Mouse (Mus musculus) liver, adult 2 months (tissue): ENCODE results near the gene Mlh3. TPM values are rescaled to one million over a fixed set of nuclear protein-coding genes. Genes with fewer than 3 reads are reported as not detected.

Experiments used
- DNase-seq: peaks from one replicate; pipeline ENCODE4 v3.0.0-alpha.2; 2011; ENCODE audit warnings: low read depth, low spot score; ENCODE audit errors: extremely low read depth
- H3K27ac ChIP-seq: fragments of 200-500 bp; replicated peaks from 2 replicates; pipeline ENCODE4 v1.5.1; 2012; ENCODE audit warnings: low read depth, mild to moderate bottlenecking, control low read depth, inconsistent platforms, low read length; ENCODE audit not compliant: insufficient read depth
- H3K27me3 ChIP-seq: fragments of 200-500 bp; 2 replicates; pipeline ENCODE4 v1.6.1; 2012; ENCODE audit warnings: mild to moderate bottlenecking, moderate library complexity, low read length, inconsistent platforms; ENCODE audit not compliant: control insufficient read depth, insufficient read depth
- H3K36me3 ChIP-seq: fragments of 200-500 bp; 2 replicates; pipeline ENCODE4 v1.6.1; 2012; ENCODE audit warnings: low read length, inconsistent platforms; ENCODE audit not compliant: control insufficient read depth, insufficient read depth
- H3K4me1 ChIP-seq: fragments of 200-500 bp; 2 replicates; pipeline ENCODE4 v1.6.1; 2011; ENCODE audit warnings: low read length; ENCODE audit not compliant: control insufficient read depth, insufficient read depth
- H3K4me3 ChIP-seq: fragments of 200-500 bp; 2 replicates; pipeline ENCODE4 v1.5.1; 2011; ENCODE audit warnings: low read depth, mild to moderate bottlenecking, control low read depth, low read length, moderate library complexity; ENCODE audit not compliant: insufficient read depth
- H3K79me2 ChIP-seq: fragments of 200-500 bp; 2 replicates; pipeline ENCODE4 v1.6.1; 2012; ENCODE audit warnings: inconsistent platforms, mild to moderate bottlenecking, low read length, moderate library complexity; ENCODE audit not compliant: control insufficient read depth, insufficient read depth
- H3K9ac ChIP-seq: fragments of 200-500 bp; 2 replicates; pipeline ENCODE4 v1.6.1; 2012; ENCODE audit warnings: low read depth, mild to moderate bottlenecking, control low read depth, inconsistent platforms, low read length
- CTCF ChIP-seq: fragments of 200-500 bp; IDR thresholded peaks from 2 replicates; pipeline ENCODE4 v1.5.1; 2011; ENCODE audit warnings: low read depth, low read length, control low read depth
- POLR2A ChIP-seq: fragments of 200-500 bp; IDR thresholded peaks from 2 replicates; pipeline ENCODE4 v1.6.1; 2011; ENCODE audit warnings: low read length, control low read depth; ENCODE audit not compliant: insufficient read depth; ENCODE audit errors: extremely low read depth
- WGBS: fragments of 180-500 bp; shearing (Covaris S2); methylation state at CpG from one replicate; pipeline ENCODE4 v1.1.7; 2018; 5-methylcytosine and 5-hydroxymethylcytosine counted together
- polyA plus RNA-seq: library from polyadenylated mRNA; depleted of rRNA; stranded (reverse); fragments of >200 nt; gene quantifications from 2 replicates; pipeline ENCODE4 v1.2.3, GENCODE M21; 2012
- total RNA-seq: library from RNA; depleted of rRNA; stranded (reverse); fragments of >200 nt; gene quantifications from 2 replicates; pipeline ENCODE4 v1.2.3, GENCODE M21; 2014

Mlh3 gene
- total and polyA plus RNA-seq, 2 experiments = 3.3 to 6.5 TPM

GRCm38 (mm10) chr12:85215031-85215430 lies 55.4 kb downstream of the Mlh3 start:
- Histone ChIP-seq H3K9ac (no peak overlapping the region), H3K79me2 (peaks cover 5% of the 10 kb centered on the region; the same call in 1 of the 2 replicates), H3K36me3 (no peaks in the 10 kb centered on the region), H3K4me3 (no peak overlapping the region), H3K4me1 (peaks cover 3% of the 10 kb centered on the region; the same call in 1 of the 2 replicates), H3K27me3 (no peaks in the 10 kb centered on the region), H3K27ac (no peak overlapping the region)
- DNase-seq = no peak
- TF ChIP-seq CTCF (no peak), POLR2A (no peak)
- WGBS = 80% methylated on average over 5 of the region's 5 CpGs

DNA sequence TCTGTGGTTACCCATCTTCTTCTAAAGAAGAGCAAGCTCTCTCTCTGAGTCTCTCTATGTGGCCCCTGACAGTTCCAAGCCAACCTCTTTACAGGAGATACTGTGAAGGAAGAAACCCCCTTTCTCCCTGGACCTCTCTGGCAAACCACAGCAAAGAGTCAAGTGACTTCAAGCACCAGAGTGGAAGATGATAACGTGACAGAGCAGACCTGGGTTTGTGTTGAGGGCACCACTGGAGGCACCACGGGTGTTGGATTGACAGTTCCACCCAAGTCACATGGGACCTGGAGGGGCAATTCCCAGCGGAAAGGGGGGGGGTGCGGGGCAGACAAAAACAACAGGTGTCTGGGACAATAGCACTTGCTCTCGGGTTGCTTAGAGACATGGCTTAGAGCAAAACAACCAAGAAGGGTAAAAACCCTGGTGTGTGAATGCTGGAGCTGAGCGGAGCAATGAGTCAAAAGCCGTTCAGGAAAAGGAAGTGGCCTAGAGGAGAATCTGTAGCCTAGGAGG lies 61.7 kb downstream of the Mlh3 start:
- no peaks in the 10 kb centered on the region for H3K36me3 ChIP-seq

GRCm38 (mm10) chr12:85205425-85205824 lies 65.0 kb downstream of the Mlh3 start:
- H3K79me2 ChIP-seq = no peaks in the 10 kb centered on the region
- no peak overlapping the region for H3K4me3 ChIP-seq
- H3K36me3 ChIP-seq = no peaks in the 10 kb centered on the region
- no peak for TF ChIP-seq POLR2A
- no peak for TF ChIP-seq CTCF
- DNase-seq = no peak
- H3K27me3 ChIP-seq = no peaks in the 10 kb centered on the region
- no peak overlapping the region for H3K27ac ChIP-seq
- WGBS = 84% methylated on average over 10 of the region's 10 CpGs
- H3K4me1 ChIP-seq = no peaks in the 10 kb centered on the region
- H3K9ac ChIP-seq = no peak overlapping the region

More for the DNA sequence above, 61.7 kb downstream of the Mlh3 start:
- no peaks in the 10 kb centered on the region for H3K27me3 ChIP-seq
- H3K79me2 ChIP-seq = no peaks in the 10 kb centered on the region
- TF ChIP-seq POLR2A (no peak), CTCF (no peak)
- no peak overlapping the region for H3K27ac ChIP-seq
- no peak overlapping the region for H3K9ac ChIP-seq
- DNase-seq = no peak
- WGBS = 42% methylated on average over 7 of the region's 7 CpGs
- H3K4me1 ChIP-seq = no peaks in the 10 kb centered on the region
- no peak overlapping the region for H3K4me3 ChIP-seq

GRCm38 (mm10) chr12:85204105-85204504 lies 66.3 kb downstream of the Mlh3 start:
- Histone ChIP-seq H3K9ac (no peak overlapping the region), H3K79me2 (no peaks in the 10 kb centered on the region), H3K27ac (no peak overlapping the region), H3K4me1 (no peaks in the 10 kb centered on the region), H3K4me3 (no peak overlapping the region), H3K36me3 (no peaks in the 10 kb centered on the region), H3K27me3 (no peaks in the 10 kb centered on the region)
- peak; percentile 47 for TF ChIP-seq CTCF
- no peak for TF ChIP-seq POLR2A
- no peak for DNase-seq
- 44% methylated on average over 8 of the region's 8 CpGs for WGBS

DNA sequence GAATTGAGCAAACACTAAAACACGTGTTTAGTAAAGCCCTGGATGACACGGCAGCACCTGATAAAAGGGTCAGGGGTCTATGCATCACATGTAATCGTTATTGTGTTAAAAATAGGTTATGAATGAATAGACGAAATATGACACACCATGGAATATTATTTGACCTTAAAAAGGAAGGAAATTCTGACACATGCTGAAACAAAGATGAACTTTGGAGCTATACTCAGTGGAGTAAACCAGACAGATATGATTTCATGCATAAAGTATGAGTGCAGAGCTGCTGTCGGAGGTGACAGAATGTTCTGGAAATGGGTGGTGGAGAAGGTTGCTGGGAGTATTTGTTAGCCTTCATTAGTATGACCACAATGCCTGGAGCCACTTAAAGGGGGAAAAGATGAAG lies 66.7 kb downstream of the Mlh3 start:
- H3K27me3 ChIP-seq = no peaks in the 10 kb centered on the region
- H3K27ac ChIP-seq = no peak overlapping the region
- 58% methylated on average over 5 of the region's 5 CpGs for WGBS
- no peaks in the 10 kb centered on the region for H3K4me1 ChIP-seq
- no peaks in the 10 kb centered on the region for H3K79me2 ChIP-seq
- DNase-seq = no peak
- H3K9ac ChIP-seq = no peak overlapping the region
- no peaks in the 10 kb centered on the region for H3K36me3 ChIP-seq
- no peak for TF ChIP-seq CTCF
- no peak for TF ChIP-seq POLR2A
- no peak overlapping the region for H3K4me3 ChIP-seq

DNA sequence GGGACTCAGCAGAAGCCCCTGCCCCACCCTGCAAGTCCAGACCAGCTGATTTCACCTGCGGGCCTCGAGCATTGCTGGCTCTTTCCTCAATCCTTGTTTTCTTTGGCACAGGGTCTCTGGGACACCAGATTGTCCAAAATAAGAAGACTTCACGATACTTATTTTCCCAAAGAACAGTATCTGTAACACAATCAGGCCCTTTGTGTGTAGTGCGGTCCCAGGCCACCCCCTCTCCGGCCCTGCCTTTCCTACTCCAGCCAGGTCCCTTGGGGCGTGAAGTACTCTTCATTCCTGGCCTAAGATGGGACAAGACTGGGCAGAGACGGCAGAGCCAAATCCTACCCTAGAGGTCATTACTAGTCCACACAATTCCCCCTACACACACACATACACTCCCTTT lies 68.2 kb downstream of the Mlh3 start:
- H3K4me1 ChIP-seq = no peaks in the 10 kb centered on the region
- H3K4me3 ChIP-seq = no peak overlapping the region
- WGBS = 89% methylated on average over 7 of the region's 7 CpGs
- no peak overlapping the region for H3K9ac ChIP-seq
- H3K79me2 ChIP-seq = no peaks in the 10 kb centered on the region
- no peaks in the 10 kb centered on the region for H3K36me3 ChIP-seq
- no peak overlapping the region for H3K27ac ChIP-seq
- no peak for TF ChIP-seq CTCF
- no peak for TF ChIP-seq POLR2A
- DNase-seq = no peak
- H3K27me3 ChIP-seq = no peaks in the 10 kb centered on the region
